Mouse (Mus musculus) embryonic facial prominence, embryonic 11.5 days (tissue): ENCODE measurements around the gene Klhdc10. TPM values are rescaled to one million over a fixed set of nuclear protein-coding genes. Genes with fewer than 3 reads are reported as not detected.
A peak's percentile ranks its signal among the peaks of the same experiment; 100 is the strongest.

Source experiments
- ATAC-seq: fragments of 200-750 bp; cut with Nextera tagmentation; replicated peaks from 2 replicates; pipeline ENCODE4 v1.8.0; 2017; ENCODE audit warnings: low read depth; ENCODE audit not compliant: insufficient number of reproducible peaks, low FRiP score, low TSS enrichment
- DNase-seq: peaks from one replicate; pipeline ENCODE4 v3.0.0-alpha.2; 2015; ENCODE audit warnings: low spot score
- H3K27ac ChIP-seq: fragments of 300-500 bp; sonication (generic); replicated peaks from 2 replicates; pipeline ENCODE4 v1.5.1; 2014; ENCODE audit warnings: mild to moderate bottlenecking, low read depth, low read length, control low read depth
- H3K27me3 ChIP-seq: fragments of 300-500 bp; sonication (generic); 2 replicates; pipeline ENCODE4 v1.6.1; 2014; ENCODE audit warnings: mild to moderate bottlenecking, low read length, moderate library complexity, mixed read lengths; ENCODE audit not compliant: control insufficient read depth, insufficient read depth
- H3K36me3 ChIP-seq: fragments of 300-500 bp; sonication (generic); replicated peaks from 2 replicates; pipeline ENCODE4 v1.6.1; 2014; ENCODE audit warnings: low read depth, mild to moderate bottlenecking, low read length, moderate library complexity, mixed read lengths; ENCODE audit not compliant: control insufficient read depth, insufficient read depth
- H3K4me1 ChIP-seq: fragments of 300-500 bp; sonication (generic); 2 replicates; pipeline ENCODE4 v1.6.1; 2014; ENCODE audit warnings: low read length, mixed read lengths; ENCODE audit not compliant: control insufficient read depth, insufficient read depth
- H3K4me2 ChIP-seq: fragments of 300-500 bp; sonication (generic); 2 replicates; pipeline ENCODE4 v1.6.1; 2014; ENCODE audit warnings: low read depth, mild to moderate bottlenecking, control low read depth, low read length, moderate library complexity
- H3K4me3 ChIP-seq: fragments of 300-500 bp; sonication (generic); 2 replicates; pipeline ENCODE4 v1.5.1; 2014; ENCODE audit warnings: low read depth, low read length, control low read depth
- H3K9ac ChIP-seq: fragments of 300-500 bp; sonication (generic); replicated peaks from 2 replicates; pipeline ENCODE4 v1.6.1; 2014; ENCODE audit warnings: mild to moderate bottlenecking, control low read depth, low read length
- H3K9me3 ChIP-seq: fragments of 300-500 bp; sonication (generic); replicated peaks from 2 replicates; pipeline ENCODE4 v1.6.1; 2016; ENCODE audit warnings: mild to moderate bottlenecking, low read length, inconsistent platforms, mixed read lengths; ENCODE audit not compliant: control insufficient read depth
- WGBS: fragments of 180-500 bp; shearing (Covaris S2); extraction: QIAGEN DNeasy Blood & Tissue Kit; methylation state at CpG from one replicate; pipeline ENCODE4 v1.1.7; 2014; 5-methylcytosine and 5-hydroxymethylcytosine counted together
- polyA plus RNA-seq: library from polyadenylated mRNA; unstranded; fragments of >200 nt; fragmentation: Nextera tagmentation; extraction: Ambion mirVana; gene quantifications from 2 replicates; pipeline ENCODE4 v1.2.1, GENCODE M21; 2014

The Klhdc10 gene
- polyA plus RNA-seq, 1 experiment from 2014 or later = 33.9 TPM

DNA sequence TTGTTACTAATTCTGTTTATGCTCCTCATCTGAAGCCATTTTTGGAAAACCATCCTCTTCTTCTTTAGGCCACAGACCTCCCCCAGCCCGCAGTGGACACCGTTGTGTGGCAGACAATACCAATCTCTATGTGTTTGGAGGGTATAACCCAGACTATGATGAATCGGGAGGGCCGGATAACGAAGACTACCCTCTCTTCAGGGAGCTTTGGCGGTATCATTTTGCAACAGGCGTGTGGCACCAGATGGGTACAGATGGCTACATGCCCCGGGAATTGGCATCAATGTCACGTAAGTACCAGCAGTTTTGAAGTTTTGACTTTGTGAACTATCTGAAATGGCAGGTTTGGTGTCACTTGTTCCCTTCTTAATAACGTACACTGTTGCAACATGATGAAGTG lies 37.9 kb downstream of the Klhdc10 start:
- no peak overlapping the region for H3K27ac ChIP-seq
- no peaks in the 10 kb centered on the region for H3K27me3 ChIP-seq
- H3K4me3 ChIP-seq = no peak overlapping the region
- no peak overlapping the region for H3K9ac ChIP-seq
- 93% methylated on average over 10 of the region's 10 CpGs for WGBS
- ATAC-seq (no peak), DNase-seq (no peak)
- no peak overlapping the region for H3K4me2 ChIP-seq
- H3K4me1 ChIP-seq = no peaks in the 10 kb centered on the region
- peaks cover 3% of the 10 kb centered on the region; the same call in 1 of the 2 replicates for H3K36me3 ChIP-seq
- no peaks in the 10 kb centered on the region for H3K9me3 ChIP-seq

DNA sequence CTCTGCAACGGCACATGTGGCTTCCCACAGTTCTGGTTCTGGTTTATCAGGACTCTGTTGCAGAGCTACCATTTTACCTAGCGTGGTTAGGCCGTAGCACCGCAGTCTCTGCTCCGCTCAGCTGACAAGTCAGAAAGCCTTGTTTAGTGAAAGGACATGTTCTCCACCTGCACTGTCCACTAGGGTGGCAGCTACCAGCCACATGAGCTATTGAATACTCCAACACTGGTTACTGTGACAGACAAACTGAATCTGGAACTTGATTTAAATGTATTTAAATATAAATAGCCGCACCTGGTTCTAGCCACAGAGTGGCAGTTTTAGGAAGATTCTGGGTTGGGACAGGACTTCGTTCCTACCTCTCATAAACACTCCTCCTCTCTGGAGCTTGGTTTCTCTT lies 55.3 kb downstream of the Klhdc10 start:
- DNase-seq = no peak
- WGBS = 93% methylated on average over 7 of the region's 7 CpGs
- Histone ChIP-seq H3K36me3 (peaks cover 3% of the 10 kb centered on the region), H3K9ac (no peak overlapping the region), H3K9me3 (no peaks in the 10 kb centered on the region), H3K27ac (no peak overlapping the region), H3K4me1 (peaks cover 16% of the 10 kb centered on the region), H3K4me3 (no peak overlapping the region), H3K27me3 (no peaks in the 10 kb centered on the region), H3K4me2 (no peak overlapping the region)
- ATAC-seq = no peak

DNA sequence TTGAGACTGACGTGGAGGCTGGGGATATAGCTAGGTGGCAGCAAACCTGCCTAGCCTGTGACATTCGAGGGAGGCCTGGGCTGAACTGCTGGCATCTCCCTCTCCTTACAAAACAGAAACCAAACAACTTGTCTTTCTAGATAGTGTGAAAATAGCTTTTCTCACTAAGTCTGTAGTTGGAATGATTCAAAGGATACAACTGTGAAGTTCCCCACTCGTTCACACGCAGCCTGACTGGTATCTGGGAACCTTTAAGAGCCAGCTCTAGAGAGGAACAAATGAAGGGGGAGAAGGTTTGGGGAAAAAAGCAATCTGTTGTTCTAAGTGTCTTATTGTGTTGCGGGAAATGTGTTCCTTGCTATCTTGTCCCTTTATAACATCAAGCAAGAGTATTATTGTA lies 57.0 kb downstream of the Klhdc10 start:
- no peak overlapping the region for H3K4me3 ChIP-seq
- no peaks in the 10 kb centered on the region for H3K9me3 ChIP-seq
- 85% methylated on average over 5 of the region's 5 CpGs for WGBS
- peaks cover 19% of the 10 kb centered on the region for H3K4me1 ChIP-seq
- H3K36me3 ChIP-seq = peaks cover 3% of the 10 kb centered on the region
- ATAC-seq (no peak), DNase-seq (no peak)
- no peaks in the 10 kb centered on the region for H3K27me3 ChIP-seq
- H3K9ac ChIP-seq = no peak overlapping the region
- no peak overlapping the region for H3K4me2 ChIP-seq
- no peak overlapping the region for H3K27ac ChIP-seq

DNA sequence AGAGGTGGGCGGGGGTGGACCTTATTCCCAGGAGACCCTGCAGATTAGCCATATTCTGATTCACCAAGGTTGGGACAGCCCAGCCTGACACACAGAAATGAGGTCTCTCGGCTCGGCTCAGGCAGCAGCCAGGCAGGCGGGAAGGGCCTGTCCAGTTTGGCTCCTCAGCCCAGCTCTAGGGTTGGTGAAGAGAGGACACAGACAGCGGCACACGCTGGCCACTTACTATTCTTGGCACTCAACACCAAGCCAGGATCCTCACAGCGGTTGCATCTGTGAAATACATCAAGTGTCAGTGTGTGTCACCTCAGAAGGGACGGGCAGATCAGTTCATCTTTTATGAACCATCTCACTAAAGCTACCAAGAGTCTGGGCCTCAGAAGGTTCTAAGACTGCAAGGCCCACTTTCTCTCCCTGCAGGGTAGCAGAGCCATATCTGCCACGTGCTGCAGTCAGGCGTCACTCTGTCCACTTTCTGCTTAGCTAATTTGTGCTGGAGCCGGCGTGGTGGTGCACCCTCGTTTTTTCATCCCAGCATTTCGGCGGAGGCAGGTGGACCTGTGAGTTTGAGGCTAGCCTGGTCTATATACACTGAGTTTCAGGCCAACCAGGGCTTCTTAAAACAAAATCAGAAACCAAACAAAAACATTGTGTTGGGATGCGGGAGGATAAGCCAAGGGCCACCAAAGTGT lies 57.5 kb downstream of the Klhdc10 start:
- Histone ChIP-seq H3K9ac (peak overlapping the region; percentile 85), H3K27me3 (no peaks in the 10 kb centered on the region), H3K4me2 (peak overlapping the region; percentile 69), H3K9me3 (no peaks in the 10 kb centered on the region), H3K4me3 (peak overlapping the region; percentile 36), H3K27ac (peak overlapping the region; percentile 95), H3K4me1 (peaks cover 19% of the 10 kb centered on the region), H3K36me3 (peaks cover 3% of the 10 kb centered on the region)
- no peak for ATAC-seq
- WGBS = 74% methylated on average over 16 of the region's 16 CpGs
- DNase-seq = no peak

DNA sequence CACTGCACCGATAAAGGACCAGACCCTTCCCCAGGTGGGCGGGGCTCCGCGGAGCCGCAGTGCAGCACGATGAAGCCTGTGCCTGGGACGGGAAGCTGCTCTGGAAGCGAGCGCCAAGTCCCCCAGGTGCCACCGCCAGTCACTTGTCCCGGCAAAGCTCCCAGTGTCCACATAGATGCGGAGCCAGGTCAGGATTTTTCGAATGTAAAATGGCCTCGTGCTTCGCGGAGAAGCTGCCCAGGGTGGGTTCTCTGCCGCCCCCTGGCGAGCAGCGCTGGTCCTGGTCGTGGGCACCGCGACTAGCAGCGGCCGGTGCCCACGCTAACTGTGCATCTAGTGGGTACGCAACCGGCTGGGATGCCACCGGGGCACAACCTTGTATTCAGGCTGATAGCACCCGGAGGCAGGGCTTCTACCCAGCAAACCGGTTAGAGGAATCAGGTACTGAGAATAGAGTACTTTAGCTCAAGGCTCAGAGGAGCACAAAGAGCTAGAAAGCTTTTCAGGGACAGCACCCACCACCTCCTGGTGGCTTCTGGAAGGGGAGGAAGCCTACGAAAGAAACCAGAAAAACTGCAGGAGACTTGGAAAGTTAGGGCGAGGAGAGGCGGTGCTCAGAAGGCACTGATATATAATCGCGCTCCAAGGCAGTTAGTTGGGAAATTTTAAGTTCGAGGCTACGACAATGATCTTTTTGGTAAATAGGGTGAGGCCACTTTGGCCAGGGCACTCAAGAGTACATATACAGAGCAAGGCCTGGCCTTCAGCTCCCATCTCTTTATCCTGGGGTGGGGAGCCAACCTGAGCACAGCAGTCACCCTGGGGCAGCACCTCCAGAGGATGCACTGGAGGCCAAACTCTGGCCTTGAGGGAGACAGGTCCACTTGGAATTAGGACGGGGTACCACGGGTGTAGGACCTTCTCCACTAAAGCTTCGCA lies 58.4 kb downstream of the Klhdc10 start:
- peak; percentile 86 for DNase-seq
- Histone ChIP-seq H3K27me3 (no peaks in the 10 kb centered on the region), H3K4me2 (peak overlapping the region; percentile 69), H3K9me3 (no peaks in the 10 kb centered on the region), H3K27ac (peak overlapping the region; percentile 95), H3K9ac (peak overlapping the region; percentile 85), H3K4me3 (peak overlapping the region; percentile 36), H3K4me1 (peaks cover 19% of the 10 kb centered on the region), H3K36me3 (no peaks in the 10 kb centered on the region)
- WGBS = 4% methylated on average over 40 of the region's 40 CpGs
- no peak; the same call in 1 of the 2 replicates for ATAC-seq

DNA sequence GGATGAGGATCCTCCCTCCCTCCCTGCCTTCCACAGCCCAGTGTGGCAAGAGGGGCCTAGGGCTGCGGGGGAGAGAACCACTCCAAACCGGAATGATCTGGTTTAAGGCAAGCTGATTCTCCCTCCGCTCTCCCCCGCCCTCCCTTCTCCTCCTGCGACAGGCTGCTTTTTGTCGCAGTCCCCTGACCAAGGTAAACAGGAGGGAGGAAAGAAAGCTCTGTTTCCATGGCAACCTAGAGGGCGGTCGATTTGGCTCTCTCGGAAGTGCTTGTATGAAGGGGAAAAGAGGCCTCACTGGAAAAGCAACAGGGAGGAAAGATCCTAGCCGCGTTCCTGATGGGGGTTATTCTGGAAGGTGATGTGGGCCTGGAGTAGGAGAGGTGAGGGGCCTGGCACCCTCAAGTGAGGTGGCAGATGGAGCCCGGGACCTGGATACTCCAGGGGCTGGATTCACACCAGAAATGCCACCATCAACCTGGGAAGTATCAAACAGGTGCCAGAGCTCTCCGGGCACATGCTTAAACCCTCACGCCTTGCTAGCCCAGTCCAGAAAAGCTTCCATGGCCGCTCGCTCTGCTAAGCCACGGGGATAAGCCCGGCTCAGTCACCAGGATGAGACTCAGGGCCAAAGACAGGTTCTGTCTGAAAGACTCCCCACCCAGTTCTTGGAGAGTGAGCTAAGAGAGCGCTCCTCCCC lies 59.2 kb downstream of the Klhdc10 start:
- ATAC-seq = peak; percentile 87
- DNase-seq = peak; percentile 98
- Histone ChIP-seq H3K4me1 (peaks cover 19% of the 10 kb centered on the region), H3K27ac (peak overlapping the region; percentile 95), H3K9me3 (no peaks in the 10 kb centered on the region), H3K36me3 (no peaks in the 10 kb centered on the region), H3K27me3 (no peaks in the 10 kb centered on the region), H3K4me2 (peak overlapping the region; percentile 25; the same call in 1 of the 2 replicates), H3K4me3 (no peak overlapping the region), H3K9ac (peak overlapping the region; percentile 85)
- 12% methylated on average over 18 of the region's 19 CpGs for WGBS

DNA sequence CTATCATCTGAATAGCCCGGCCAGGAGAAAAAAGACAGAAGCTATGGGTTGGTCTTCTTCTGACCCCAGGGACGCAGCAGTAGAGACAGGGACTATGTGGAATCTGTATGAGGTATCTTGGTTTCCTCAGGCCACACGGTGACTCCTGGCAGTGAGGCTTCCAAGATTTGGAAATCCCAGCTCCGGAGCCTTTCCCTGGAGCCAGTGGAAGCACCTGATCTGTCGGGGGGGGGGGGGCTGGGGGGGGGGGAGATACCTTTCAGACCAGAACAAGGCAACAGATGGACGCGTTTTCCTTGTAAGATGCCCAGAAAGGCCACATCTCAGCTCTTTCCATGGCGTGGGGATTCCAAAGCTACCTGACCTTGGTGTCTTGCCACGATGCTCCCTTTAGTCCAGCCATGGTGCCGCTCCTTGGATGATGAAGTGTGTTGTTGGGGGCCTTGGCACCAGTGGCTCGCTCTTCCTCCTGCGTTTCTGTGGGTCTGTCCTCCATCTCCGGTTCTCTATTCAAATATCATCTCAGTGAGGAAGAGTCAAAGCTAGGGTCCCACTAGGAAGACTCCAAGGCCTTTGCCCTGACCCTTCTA lies 60.2 kb downstream of the Klhdc10 start:
- no peak for ATAC-seq
- no peaks in the 10 kb centered on the region for H3K36me3 ChIP-seq
- H3K9me3 ChIP-seq = no peaks in the 10 kb centered on the region
- no peak overlapping the region for H3K4me3 ChIP-seq
- no peak for DNase-seq
- H3K4me2 ChIP-seq = no peak overlapping the region
- H3K9ac ChIP-seq = no peak overlapping the region
- H3K27me3 ChIP-seq = no peaks in the 10 kb centered on the region
- peaks cover 19% of the 10 kb centered on the region for H3K4me1 ChIP-seq
- peak overlapping the region; percentile 95; the same call in 1 of the 2 replicates for H3K27ac ChIP-seq
- 87% methylated on average over 12 of the region's 13 CpGs for WGBS
